Mouse (Mus musculus): Measurements from ENCODE around the gene Sgpp2.

Sgpp2 gene

GRCm38 (mm10) chr1:78310021-78310752 lies at the start of gene Sgpp2:
Gene Sgpp2 (plus strand): TSS chr1:78310345.
- no peak for DNase-seq

DNA sequence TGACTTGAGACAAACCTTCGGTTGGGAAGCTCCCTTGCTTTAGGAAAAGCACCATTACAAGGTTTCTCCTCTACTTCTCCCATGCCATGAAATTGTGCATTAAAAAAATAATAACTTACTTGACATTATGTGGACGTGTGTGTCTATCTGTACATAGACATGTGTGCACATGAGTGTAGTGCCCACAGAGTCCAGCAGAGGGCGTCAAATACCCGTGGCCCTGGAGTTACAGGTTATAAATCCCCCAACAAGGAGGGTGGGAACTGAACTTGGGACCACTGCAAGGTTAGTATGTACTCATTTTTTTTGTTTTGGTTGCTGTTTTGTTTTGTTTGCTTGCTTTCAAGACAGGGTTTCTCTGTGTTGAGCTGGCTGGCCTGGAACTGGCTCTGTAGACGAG lies 42.6 kb upstream of the Sgpp2 start:
- no peak for DNase-seq

DNA sequence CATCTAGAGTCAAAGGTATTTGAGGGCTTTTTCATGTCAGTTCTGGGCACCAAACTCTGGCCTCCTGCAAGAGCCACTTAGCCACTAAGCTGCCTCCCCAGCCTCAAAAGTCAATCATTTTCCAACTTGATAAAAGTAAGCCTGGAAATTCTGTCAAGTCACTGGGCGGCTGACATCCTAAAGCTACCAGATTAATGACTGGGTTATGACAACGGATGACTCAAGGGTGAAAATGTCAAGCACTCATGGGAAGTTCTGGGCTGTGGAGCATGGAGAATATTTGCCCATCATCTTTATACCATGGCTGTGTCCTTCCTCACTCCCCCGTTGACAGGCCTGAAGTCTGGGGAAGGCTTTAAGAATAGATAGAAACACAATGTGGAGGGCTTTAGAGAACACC lies 37.2 kb upstream of the Sgpp2 start:
- DNase-seq, result no peak

- DNase-seq, result no peak
Observed at GRCm38 (mm10) chr1:78279128-78279527, 31.0 kb upstream of the Sgpp2 start.

GRCm38 (mm10) chr1:78292397-78292796 lies 17.7 kb upstream of the Sgpp2 start:
- no peak for DNase-seq

DNA sequence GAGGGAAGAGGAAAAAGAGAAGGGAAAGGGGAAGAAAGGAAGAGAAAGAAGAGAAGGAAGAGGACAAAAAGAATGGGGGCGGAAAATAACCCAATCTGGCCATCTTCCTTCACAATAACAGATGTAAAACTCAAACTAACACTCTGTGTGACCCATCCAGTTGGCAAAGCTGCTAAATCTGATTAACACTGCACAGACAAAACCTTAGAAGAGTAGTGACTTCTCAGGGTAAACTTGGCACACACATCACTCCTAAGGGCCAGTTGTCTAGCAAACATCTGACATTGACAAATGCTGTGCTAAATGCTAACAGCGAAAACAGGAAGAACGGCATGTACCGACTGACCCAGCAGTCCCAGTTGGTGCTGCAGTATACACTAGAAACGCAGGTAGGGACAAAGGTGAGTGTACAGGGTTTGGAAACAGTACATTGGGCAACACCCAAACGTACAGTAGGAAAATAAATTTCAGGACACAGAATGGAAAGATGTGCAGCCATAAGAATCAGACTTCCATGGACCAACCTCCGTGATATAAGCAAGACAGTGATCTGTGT lies 10.4 kb upstream of the Sgpp2 start:
- DNase-seq, result no peak

DNA sequence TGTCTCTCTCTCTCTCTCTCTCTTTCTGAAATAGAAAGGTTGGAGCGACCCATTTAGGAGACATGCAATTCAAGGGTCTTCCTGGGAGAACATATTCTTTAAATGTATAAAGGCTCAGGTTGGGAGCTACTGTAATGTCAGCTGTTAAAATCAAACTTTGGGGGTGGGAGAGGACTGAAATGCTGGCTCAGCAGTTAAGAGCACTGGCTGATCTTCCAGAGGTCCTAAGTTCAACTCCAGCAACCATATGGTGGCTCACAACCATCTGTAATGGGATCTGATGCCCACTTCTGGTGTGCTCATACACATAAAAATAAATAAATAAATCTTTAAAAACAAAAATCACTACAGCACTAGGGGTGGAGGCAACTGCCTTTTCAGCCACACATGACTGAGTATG lies 1.5 kb upstream of the Sgpp2 start:
- no peak for DNase-seq

DNA sequence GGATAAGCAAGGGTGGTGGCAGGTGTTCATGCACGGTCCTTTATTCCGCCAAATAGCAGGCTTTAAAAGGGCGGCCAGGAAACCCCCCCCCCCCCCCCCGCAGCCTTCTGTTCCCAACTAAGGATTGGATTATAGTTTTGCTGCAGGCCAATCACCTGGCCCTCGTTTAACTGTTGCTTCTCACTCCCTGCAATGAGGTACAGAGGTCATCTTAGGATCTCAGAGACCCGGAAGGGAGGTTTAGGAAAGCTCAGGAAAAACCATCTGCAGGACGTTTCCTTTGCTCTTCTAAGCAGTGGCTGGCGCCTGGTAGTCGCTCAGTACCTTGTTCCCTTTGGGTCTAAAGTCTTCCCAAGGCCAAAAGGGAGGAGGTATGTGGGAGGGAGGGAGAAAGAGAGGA lies 865 bp upstream of the Sgpp2 start:
- DNase-seq, result no peak

DNA sequence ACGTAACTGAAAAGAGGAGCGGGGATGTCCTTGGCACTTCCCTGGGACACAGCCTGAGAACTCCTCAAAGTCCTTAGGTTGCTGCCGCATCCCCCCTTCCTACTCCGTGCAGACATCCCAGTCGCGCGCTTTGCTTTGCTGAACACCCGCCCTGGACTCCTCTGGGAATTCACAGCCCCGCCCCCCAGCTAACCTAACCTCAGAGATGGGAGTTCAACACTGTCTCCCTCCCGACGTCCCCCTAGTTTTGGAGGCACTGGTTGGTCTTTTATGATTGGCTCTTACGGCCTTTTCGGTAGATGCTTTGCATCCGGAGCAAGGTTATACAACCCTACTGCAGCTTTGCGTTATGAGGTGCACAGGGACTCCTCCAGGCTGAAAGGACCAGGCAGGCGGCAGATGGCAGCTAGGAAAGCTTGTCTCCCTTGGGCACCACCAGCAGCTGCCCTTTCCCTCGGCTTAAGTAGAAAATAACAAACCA lies 756 bp downstream of the Sgpp2 start:
- DNase-seq, result no peak

DNA sequence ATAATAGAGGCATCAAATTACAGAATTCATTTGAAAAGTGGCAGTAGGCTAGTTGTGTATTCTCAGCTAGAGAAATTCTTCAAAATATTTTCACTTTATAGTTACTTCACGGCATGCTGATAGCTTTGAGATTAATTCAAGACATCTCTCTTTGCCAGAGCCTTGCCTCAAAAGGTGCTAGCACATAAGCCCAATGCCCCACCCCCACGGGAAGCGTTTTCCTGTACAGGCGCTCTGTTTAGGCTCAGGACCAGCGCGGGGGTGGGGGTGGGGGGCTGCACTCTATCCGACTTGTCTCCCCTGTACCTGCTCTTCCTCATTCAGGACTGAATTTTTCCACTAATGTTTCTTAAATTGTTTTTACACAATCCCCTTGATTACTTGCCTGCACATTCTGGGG lies 1.3 kb downstream of the Sgpp2 start:
- DNase-seq, result no peak

DNA sequence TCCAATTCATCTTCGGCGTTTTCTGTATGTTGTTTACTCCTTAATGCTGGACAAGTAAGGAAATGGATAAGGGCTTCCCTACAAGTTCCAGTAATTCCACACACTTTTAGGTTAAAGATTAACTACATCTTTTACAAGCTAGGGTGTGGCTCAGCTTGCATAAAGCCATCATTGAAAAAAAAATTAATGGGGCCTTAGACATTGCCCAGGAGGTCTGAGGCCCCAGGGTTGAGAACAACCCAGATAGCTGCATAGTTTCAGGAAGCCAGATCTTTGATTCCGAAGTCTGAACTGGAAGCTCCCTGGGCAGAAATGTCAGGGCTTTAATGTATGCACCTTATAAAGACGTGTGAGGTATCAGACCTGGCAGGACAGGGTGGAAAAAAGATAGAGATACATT lies 2.8 kb downstream of the Sgpp2 start:
- no peak for DNase-seq

GRCm38 (mm10) chr1:78313961-78314360 lies 3.8 kb downstream of the Sgpp2 start:
- DNase-seq, result no peak

- DNase-seq, result no peak
Observed at GRCm38 (mm10) chr1:78318089-78318760, 8.1 kb downstream of the Sgpp2 start.

DNA sequence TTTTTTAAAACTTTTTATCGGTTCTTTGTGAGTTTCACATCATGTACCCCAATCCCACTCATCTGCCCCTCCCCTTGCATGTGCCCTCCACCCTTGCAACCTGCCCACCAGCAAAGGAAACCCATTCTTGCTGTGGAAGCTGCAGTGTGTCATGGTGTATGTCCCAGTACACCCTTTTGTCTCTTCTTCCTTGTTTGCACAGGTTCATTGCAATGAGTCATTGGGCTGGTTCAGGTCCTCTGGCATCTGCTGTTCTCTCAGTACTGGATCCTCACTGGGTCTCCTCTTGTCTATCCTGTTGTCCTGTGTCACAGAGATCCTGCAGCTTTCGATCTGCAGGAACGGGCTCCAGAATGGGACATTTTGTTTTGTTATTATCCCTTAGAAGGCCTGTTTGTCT lies 10.1 kb downstream of the Sgpp2 start:
- DNase-seq, result no peak

DNA sequence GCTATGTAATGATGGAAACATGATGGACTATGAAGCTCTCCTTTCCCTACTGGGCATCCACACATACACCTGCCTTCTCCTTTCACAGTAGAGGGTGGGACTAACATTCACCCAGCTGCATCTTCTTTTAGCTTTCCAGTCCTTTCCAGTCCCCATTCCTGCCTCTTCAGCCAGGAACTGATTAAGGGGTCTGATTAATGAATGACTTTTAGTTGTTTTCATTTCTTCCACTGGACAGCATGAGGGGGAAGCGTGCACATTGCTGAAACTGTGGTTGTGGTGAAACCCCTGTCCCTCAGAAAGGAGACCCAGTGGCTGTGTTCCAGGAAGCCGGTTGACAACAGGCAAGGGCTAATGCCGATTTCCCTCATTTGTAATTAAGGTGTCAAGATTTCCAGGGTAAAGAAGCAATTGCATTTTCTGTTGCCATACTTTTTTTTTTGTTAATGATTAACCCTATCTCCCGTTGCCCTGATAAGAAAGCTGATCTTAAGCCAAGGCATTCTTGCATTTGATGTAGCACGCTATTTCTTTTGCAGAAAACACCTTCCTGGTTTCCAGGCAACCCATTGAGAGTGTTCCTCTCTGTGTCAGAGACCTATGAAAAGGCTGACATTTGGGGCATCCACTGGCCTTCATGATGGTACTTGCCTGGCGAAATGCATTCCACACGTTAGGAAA lies 12.1 kb downstream of the Sgpp2 start:
- no peak for DNase-seq

DNA sequence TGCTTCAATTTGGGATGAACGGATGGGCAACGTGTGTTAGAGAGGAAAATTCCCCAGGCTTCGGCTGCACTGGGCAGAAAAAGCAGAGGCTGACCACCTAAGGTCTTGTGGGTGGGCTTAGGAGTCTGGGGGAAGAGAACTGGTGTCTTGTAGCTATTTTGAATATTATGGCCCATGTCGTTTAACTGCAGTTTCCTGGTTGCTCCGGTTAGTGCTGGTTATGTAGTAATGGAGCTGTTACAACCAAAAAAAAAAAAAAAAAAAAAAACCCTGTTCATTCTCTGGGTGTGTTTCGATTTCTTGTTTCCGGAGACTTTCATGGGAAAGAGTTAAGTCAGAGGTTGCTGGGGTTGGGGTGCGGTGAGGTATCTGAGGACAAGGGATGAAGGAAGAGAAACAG lies 12.7 kb downstream of the Sgpp2 start:
- no peak for DNase-seq

DNA sequence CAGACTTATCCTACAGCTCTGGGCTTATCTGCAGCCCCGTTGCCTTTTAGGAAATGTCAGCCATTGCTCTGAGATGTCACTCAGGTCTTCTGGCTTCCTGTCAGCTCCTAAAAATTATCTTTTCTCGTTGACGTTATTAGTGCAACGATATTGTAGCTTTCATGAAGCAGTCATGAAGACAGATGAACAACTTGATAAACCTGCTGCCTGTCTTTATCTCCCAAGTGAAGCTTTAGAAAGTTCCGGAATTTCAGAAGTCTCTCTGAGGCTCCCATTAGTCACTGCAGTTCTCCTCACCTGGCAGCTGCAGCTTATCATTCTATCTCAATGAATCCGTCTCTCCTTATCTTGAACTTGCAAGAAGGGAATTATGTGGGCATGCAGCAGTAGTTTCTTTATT lies 13.9 kb downstream of the Sgpp2 start:
- no peak for DNase-seq

GRCm38 (mm10) chr1:78325851-78326250 lies 15.7 kb downstream of the Sgpp2 start:
- no peak for DNase-seq

- DNase-seq, result no peak
Observed at GRCm38 (mm10) chr1:78328646-78329045, 18.5 kb downstream of the Sgpp2 start.

- DNase-seq, result no peak
Observed at GRCm38 (mm10) chr1:78329861-78330260, 19.7 kb downstream of the Sgpp2 start.

DNA sequence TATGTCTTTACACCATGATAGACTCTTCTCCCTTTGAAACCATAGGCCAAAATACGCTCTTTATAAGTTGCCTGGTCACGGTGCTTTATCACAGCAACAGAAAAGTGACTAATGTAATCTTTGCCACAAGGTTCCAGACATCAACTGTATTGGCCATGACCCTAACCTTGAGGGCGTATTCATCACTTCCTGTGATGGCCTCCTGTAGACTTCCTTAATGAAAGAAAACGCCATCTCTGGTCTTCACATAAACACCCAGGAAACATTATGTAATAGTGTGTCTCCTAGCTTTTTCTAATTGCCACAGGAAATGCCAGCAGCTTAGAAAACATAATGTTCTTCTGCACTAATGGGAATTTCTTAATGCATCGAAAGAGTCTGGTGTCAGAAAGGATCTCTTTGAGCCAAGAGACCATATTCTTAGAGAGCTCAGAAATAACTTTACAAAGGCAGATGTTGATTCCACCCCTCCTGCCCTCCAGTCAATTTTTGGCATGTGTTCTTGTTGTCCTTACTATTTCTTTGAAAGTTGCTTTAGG lies 20.5 kb downstream of the Sgpp2 start:
- no peak for DNase-seq

DNA sequence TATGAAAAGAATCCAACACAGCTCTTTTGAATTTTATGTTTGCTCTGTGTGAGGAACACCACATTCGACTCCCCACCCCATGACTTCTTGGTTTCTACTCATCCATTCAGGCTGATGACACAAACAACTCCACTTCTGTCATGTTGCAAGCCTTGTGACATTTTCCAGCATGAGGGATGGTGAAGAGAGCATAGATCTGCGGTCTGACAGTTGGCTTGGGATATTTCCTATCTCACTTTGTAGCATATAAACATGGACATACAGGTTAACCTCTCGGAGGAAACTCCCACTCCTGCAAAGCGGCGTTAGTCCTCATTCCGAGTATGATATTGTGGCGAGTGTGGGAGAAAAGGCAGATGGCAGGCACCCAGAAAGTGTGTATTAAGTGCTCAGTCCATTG lies 27.6 kb downstream of the Sgpp2 start:
- no peak for DNase-seq

GRCm38 (mm10) chr1:78338212-78338611 lies 28.1 kb downstream of the Sgpp2 start:
- DNase-seq, result no peak
